Mouse (Mus musculus): ENCODE data around the gene Senp1.

The Senp1 gene

DNA sequence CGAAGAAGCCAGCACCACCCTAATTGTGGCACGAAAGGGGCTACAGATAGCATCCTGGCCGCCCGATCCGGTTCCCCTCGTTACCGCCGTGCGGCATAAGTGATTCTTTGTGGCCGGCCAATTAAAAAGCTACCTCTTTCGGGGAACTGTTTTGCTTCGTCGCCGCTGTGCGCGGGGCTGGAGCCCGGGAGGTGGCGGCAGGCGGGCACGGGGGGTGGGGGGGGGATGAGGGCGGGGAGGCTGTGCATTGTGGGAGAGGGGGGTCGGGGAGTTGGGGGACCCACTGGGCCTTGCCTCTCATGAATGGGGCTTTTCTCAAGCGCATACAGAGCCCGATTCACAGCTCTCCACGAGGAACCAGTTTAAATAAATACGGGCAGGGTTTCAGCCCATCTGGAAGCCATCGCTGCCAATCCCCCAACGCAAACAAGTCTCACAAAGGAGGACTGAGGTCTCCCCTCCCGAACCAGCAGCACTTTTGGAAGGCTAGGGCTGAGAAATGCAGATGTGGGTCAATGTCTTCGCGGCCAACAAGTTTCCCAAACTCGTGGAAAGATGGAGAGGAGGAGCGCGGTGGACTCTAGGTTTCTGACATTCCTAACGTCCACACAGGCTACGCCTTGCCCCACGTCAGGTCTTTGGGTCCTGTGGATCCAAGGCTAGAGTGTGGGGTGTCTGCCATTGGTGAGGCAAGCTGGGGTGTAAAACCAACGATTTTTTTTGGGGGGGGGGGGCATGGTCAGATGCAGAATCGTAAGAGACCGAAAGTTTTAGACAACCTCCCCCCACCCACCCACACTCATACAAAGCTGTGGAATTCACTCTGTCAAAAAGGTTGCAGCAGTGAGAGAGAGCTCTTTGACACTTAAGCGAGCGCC lies 91.2 kb downstream of the Senp1 start:
- no peak for DNase-seq (ENCODE audit: low spot score in 2 of 2)

DNA sequence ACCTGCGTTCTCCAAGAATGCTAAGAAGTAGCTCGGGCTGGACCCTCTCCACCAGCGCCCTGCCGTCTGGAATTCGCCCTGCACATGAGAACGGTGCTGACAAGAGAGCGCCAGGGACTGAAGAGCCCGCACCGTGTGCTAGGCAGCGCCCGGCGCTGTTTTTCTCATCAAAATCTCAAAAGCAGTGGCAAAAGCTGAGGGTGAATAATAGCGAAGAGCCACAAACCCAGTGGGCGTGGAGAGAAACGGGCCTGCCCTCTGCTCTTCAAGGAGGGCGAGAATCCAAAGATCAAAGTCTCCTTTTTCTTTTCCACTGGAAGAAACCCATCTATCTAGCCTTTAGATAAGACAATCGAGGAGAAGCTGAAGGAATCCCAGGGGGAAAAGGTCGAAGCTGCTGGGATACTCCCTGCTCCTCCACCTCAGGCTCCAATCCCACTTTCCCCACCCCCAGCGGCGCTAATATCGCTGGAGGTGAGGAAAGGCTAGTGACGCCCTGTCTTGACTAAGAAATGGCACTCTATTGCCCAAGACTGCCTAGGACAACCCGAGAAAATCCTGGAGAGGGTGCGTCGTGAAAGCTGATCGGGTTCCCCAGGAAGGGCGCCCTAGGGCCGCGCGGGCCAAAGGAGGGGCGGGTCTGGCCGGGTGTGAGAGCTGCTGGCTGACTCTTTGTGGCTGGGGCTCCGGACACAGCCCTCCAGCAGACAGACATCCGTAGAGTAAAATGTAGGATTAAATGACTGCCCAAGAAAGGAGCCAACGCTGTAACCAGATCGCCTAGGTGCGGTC lies 92.0 kb downstream of the Senp1 start:
- DNase-seq (ENCODE audit: low spot score in 2 of 2), result no peak

DNA sequence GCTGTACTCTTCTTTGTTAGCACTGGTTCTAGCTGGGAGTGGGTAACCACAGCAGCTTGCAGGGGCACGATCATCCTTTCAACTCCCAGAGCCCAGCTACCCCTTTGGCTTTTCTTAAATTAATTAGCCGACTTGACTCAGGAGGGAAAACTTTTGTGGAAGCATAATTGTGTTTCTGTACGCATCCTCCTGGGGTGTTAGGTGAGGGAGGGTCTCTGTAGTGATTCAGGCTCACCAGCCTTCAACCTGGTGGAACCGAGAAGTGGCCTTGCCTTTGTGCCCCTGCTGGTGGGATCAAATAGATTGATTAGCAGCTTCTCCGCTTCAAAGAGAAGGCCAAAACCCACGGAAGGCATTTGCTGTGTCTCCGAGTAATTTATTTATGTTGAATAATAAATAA lies 93.6 kb downstream of the Senp1 start:
- no peak for DNase-seq (ENCODE audit: low spot score in 2 of 2)

DNA sequence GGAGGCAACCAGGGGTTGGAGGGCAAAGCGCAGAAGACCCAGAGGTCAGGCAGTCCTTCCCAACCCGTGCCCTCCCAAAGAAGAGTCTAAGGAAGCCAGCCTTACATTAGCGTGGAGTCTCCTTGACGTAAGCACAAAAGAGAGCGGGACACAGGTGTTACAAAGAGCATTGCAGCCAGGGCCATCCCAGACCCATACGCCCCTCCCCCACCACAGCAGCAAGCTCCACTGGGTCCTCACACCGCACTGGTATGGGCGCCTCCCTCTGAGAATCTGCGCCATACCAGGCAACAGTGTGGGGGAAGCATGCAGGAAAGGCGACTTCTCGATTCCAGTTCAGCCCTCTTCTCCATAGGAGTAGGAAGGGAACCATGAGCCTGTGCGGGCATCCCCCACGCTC lies 94.0 kb downstream of the Senp1 start:
- no peak for DNase-seq (ENCODE audit: low spot score in 2 of 2)

DNA sequence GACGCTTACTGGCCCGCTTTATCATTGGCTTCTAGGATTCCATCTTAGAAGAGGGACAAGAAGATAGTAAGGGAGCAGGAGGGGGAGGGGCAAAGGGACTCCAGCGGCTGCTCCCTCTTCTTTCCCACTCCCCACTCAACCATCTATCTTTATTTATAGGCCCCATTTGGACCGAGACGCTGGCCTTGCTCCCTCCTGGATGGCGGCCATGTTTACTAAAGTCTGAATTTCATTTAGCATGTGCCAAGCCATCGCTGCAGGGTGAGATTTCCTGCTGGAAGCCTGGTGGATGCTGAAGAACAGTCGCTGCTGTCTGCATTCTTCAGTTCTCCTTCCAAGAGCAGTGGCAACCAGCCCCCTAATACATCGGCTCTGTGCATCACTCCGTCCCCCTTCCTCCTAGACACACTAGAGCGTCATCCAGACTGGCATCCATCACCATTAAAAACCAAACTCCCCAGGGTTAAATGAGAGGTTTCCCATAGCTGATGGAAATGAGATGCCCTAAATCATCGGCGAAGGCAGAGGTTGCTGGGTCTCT lies 96.8 kb downstream of the Senp1 start:
- no peak for DNase-seq (ENCODE audit: low spot score in 2 of 2)

DNA sequence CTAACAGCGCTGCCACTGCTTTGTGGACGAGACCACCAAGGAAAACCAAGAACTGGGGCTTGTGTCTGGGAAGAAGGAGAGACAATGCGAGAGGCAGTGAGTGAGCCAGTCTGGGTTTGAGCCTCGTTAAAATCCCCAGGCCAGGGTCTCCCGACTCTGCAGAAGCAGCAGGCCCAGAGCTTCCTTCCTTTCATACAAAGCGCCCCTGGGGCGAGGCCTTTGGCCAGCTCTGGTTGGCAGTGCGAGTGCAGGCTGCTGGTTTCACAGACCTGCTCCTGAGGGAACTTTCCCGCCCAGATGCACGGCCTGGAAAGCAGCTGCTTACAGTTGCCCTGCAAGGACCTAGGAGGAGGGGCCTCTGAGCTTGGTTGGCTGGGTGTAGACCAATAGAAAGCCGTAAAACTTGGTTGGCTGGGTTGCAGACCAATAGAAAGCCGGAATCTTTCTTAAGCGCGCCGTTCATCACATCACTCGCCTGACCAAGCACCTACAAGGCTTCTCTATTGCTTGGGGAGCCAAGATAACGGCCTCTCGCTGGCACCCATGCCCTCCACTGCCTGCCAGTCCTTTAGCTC lies 100.7 kb downstream of the Senp1 start:
- DNase-seq (ENCODE audit: low spot score in 2 of 2), result peak; percentile 69 to 77

DNA sequence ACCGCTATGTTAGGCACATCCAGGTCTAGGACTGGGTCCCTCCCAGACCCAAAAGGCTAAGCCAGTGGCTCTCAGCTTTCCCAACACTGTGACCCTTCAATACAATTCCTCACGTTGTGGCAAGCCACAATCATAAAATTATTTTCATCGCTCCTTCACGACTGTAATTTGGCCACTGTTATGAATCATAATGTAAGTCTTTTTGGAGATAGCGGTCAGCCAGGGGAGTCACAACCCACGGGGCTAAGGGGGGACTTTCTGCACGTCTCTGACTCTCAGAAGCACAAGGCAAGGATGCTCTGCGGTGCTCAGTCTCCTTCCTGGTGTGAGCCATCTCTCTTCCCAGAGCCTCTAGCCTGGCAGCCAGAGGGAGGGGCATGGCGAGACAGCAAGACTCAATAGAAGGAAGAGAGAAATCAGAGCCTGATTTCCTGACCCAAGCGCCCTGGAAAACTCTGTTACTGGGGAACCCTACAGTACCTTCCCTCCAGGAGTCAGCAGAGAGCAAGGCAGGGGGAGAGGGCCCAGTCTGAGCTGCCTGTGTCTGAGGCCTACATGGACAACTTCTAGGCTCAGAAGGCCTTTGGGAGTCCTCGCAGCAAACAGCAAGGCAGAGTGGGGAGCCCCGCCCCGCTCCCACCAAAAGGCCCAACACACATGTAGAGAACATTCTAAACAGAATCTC lies 101.4 kb downstream of the Senp1 start:
- no peak for DNase-seq (ENCODE audit: low spot score in 2 of 2)

DNA sequence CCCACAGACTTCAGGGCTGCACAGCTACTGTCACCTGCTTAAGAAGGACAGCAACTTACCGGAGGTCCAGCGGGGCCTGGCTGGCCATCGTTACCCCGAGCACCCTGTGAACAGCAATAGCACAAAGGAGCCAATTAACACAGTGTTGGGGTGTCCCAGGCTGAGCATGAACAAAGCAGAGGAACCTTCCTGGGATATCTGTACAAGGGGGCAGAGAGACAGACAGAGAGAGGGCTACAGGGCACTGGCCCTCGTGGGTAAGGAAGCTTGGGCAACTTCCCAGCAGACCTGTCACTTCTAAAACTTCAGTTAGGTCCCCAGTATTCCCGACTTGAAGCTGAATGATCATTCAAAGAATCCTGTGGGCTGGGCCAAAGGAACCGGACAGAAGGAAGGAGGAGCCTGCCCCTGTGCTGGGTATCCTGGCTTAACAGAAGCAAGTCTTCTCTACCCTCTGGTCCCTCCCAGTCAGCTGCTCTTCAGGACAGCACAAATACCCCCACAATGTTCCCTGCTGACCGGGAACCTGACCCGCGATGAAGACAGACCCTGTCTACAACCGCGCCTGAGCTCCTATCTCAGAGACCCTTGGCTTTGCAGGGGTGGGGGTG lies 102.2 kb downstream of the Senp1 start:
- DNase-seq (ENCODE audit: low spot score in 2 of 2), result no peak

DNA sequence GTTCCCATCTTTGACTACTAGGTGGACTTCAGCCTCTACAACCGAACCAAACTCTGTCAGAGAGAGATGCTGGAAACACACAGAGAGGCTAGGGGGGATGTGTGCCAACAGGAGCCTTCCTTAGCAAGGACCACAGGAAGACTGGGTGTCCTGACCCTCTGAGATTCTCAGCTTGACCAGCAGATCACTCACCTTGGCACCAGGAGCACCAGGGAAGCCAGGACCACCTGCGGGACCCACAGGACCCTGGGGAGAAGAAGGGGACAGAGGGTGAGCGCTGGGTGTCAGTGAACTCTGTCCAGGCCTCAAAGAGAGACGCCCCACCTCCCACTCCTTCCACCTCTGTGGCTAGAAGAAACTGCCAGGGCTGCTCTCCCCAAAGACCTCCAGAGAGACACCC lies 102.8 kb downstream of the Senp1 start:
- no peak for DNase-seq (ENCODE audit: low spot score in 2 of 2)

DNA sequence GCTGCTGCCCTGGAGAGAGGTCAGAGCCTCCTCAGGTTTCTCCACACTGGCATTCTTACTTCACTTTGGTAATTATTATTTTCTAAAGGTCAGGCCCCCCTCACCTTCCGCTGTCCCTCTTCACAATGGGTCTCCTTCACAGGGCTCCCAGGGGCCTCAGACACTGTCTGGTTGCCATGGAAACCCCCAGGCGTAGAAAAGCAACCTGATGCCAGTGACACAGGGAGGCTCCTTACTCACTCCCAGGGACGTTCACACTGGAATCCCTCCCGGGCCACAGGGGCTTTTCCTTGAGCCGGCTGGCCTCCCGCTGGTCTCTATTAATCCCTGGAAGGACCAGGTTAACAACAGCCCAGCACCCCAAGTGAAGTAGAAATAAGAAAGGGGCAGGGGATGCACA lies 103.4 kb downstream of the Senp1 start:
- DNase-seq (ENCODE audit: low spot score in 2 of 2), result no peak

DNA sequence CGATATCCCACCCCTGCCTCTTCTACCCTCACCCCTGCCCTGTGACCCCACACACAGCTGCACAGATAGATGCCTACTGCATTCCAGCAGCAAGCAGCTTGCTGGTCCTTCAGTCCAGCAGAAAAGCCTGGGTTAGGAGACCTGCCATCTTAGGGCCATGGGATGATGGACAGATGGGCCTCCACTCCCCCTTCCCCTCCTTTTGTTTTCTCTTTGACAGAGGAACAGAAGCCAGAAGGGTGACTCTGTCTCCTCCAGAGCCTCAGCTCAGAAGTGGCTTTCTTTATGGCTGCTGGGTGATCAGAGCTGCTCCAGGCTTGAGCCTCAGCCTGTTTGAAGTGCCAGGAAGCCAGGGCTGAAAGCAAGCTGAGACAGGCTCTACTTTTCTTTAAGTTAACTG lies 104.0 kb downstream of the Senp1 start:
- DNase-seq (ENCODE audit: low spot score in 2 of 2), result no peak

Measured in urinary bladder, postnatal 36 days (tissue).